Mouse (Mus musculus): ENCODE data around the gene Pth.

DNA sequence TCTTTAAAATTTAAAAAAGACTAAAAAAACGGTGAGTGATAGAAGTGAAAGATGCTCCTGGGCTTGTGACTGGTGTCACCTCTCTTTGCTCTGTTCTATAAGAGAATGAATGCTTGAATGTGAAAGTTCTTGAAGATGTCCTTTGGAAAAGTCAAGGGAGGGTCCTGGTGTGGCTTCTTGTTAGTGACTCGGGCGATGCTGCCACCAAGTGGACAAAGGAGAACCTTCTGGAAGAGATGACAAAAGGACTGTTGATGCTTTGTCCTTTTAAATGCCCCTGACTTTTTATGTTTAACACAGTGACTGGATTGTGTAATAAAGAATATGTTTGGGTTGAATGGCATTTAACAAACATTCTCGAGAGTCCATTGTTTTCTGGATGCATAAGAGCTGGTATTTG lies 45.9 kb upstream of the Pth start:
- TF ChIP-seq CTCF (IDR thresholded peaks at IDR 0.05; ENCODE audit: extremely low read depth, insufficient read depth, insufficient read length, insufficient replicate concordance) (peak; percentile 48; the same call in 1 of the 2 replicates), POLR2A (IDR thresholded peaks at IDR 0.05; ENCODE audit: low read depth, low read length) (no peak)

All from spleen, adult 2 months (tissue).